Mouse (Mus musculus) myocyte (in vitro differentiated cells): Measurements from ENCODE around the gene Gcc1. TPM values are rescaled to one million over a fixed set of nuclear protein-coding genes. Genes with fewer than 3 reads are reported as not detected.

ENCODE experiments used
- H3K27me3 ChIP-seq: one replicate; pipeline ENCODE4 v1.6.1; 2011; ENCODE audit not compliant: control insufficient read depth, insufficient read depth, insufficient read length
- H3K36me3 ChIP-seq: one replicate; pipeline ENCODE4 v1.6.1; 2011; ENCODE audit not compliant: control insufficient read depth, insufficient read depth
- H3K4me2 ChIP-seq: one replicate; pipeline ENCODE4 v1.6.1; 2011; ENCODE audit warnings: low read depth, control low read depth
- H3K4me3 ChIP-seq: one replicate; pipeline ENCODE4 v1.5.1; 2011; ENCODE audit warnings: mild to moderate bottlenecking, control low read depth, moderate library complexity
- H3K79me2 ChIP-seq: one replicate; pipeline ENCODE4 v1.6.1; 2011; ENCODE audit not compliant: control insufficient read depth, insufficient read depth
- H3ac ChIP-seq: one replicate; pipeline ENCODE4 v1.6.1; 2011; ENCODE audit not compliant: control insufficient read depth, insufficient read length
- CEBPB ChIP-seq: IDR thresholded peaks from 2 replicates; pipeline ENCODE4 v1.6.1; 2011; ENCODE audit warnings: mild to moderate bottlenecking, moderate library complexity; ENCODE audit not compliant: poor library complexity, insufficient read depth, severe bottlenecking
- E2F4 ChIP-seq: IDR thresholded peaks from one replicate; pipeline ENCODE4 v1.6.1; 2011; ENCODE audit warnings: mild to moderate bottlenecking, control low read depth, moderate library complexity; ENCODE audit not compliant: insufficient read depth
- MAX ChIP-seq: IDR thresholded peaks from one replicate; pipeline ENCODE4 v1.6.1; 2011; ENCODE audit warnings: low read depth, mild to moderate bottlenecking, control low read depth
- MYOD1 ChIP-seq, 3 experiments: IDR thresholded peaks; one replicate each; pipeline ENCODE4 v1.6.1; 2011; ENCODE audit warnings: control low read depth in 2 of 3, low read depth in 2 of 3, mild to moderate bottlenecking in 2 of 3, moderate library complexity in 1 of 3; ENCODE audit not compliant: insufficient read length in 2 of 3, control insufficient read depth in 1 of 3
- MYOG ChIP-seq, 3 experiments: IDR thresholded peaks; one replicate each; pipeline ENCODE4 v1.6.1; 2011; ENCODE audit warnings: control low read depth in 2 of 3, low read depth in 2 of 3, mild to moderate bottlenecking in 2 of 3; ENCODE audit not compliant: insufficient read length in 2 of 3, control insufficient read depth in 1 of 3, insufficient read depth in 1 of 3
- POLR2A ChIP-seq: IDR thresholded peaks from one replicate; pipeline ENCODE4 v1.6.1; 2011; ENCODE audit warnings: low read depth, mild to moderate bottlenecking, control low read depth, moderate library complexity; ENCODE audit not compliant: insufficient read length
- POLR2AphosphoS2 ChIP-seq: IDR thresholded peaks from one replicate; pipeline ENCODE4 v1.6.1; 2011; ENCODE audit warnings: low read depth, control low read depth; ENCODE audit not compliant: insufficient read length
- REST ChIP-seq: IDR thresholded peaks from one replicate; pipeline ENCODE4 v1.6.1; 2011; ENCODE audit warnings: mild to moderate bottlenecking, control low read depth, moderate library complexity; ENCODE audit not compliant: insufficient read depth, insufficient read length
- SRF ChIP-seq: IDR thresholded peaks from one replicate; pipeline ENCODE4 v1.6.1; 2011; ENCODE audit warnings: low read depth; ENCODE audit not compliant: control insufficient read depth, insufficient read length
- TCF12 ChIP-seq: IDR thresholded peaks from one replicate; pipeline ENCODE4 v1.6.1; 2011; ENCODE audit warnings: mild to moderate bottlenecking, control low read depth; ENCODE audit not compliant: poor library complexity, insufficient read depth, severe bottlenecking
- TCF3 ChIP-seq: IDR thresholded peaks from one replicate; pipeline ENCODE4 v1.6.1; 2011; ENCODE audit warnings: low read depth, control low read depth; ENCODE audit not compliant: insufficient read length
- USF1 ChIP-seq: IDR thresholded peaks from one replicate; pipeline ENCODE4 v1.6.1; 2011; ENCODE audit warnings: low read depth, mild to moderate bottlenecking, control low read depth, moderate library complexity
- polyA plus RNA-seq: library from polyadenylated mRNA; unstranded; fragments of >200 nt; fragmentation: generic; extraction: Trizol; gene quantifications from one replicate; pipeline ENCODE4 v1.2.1, GENCODE M21; 2012; ENCODE audit warnings: missing spikeins

Gene Gcc1
- polyA plus RNA-seq, 1 experiment: 6.7 TPM

GRCm38 (mm10) chr6:28422651-28423290 is 5.4 kb downstream of the Gcc1 start:
- Histone ChIP-seq H3K27me3 (no peaks in the 10 kb centered on the region), H3K79me2 (peaks cover 29% of the 10 kb centered on the region), H3K4me2 (peak overlapping the region; percentile 89), H3ac (no peak overlapping the region), H3K4me3 (peak overlapping the region; percentile 82), H3K36me3 (no peaks in the 10 kb centered on the region)
- TF ChIP-seq MAX: no peak

GRCm38 (mm10) chr6:28421469-28422000 is 6.7 kb downstream of the Gcc1 start:
- TF ChIP-seq REST (no peak), MYOD1 (IDR thresholded peaks at IDR 0.05; ENCODE audit: control insufficient read depth in 1 of 3, insufficient read length in 2 of 3, low read depth in 2 of 3) (no peak), SRF (peak; percentile 18), USF1 (no peak), TCF12 (no peak), MYOG (IDR thresholded peaks at IDR 0.05; ENCODE audit: control insufficient read depth in 1 of 3, insufficient read depth in 1 of 3, insufficient read length in 2 of 3, low read depth in 2 of 3) (no peak), POLR2A (peak; percentile 88), E2F4 (no peak), POLR2AphosphoS2 (peak; percentile 83), CEBPB (peak; percentile 80), MAX (no peak), TCF3 (no peak)
- peak overlapping the region; percentile 89 for H3K4me2 ChIP-seq
- peaks cover 29% of the 10 kb centered on the region for H3K79me2 ChIP-seq
- H3ac ChIP-seq: peak overlapping the region; percentile 42
- H3K36me3 ChIP-seq: no peaks in the 10 kb centered on the region
- peak overlapping the region; percentile 82 for H3K4me3 ChIP-seq
- no peaks in the 10 kb centered on the region for H3K27me3 ChIP-seq

- Histone ChIP-seq H3K79me2 (peaks cover 29% of the 10 kb centered on the region), H3K27me3 (no peaks in the 10 kb centered on the region), H3ac (peak overlapping the region; percentile 42), H3K4me3 (peak overlapping the region; percentile 82), H3K36me3 (no peaks in the 10 kb centered on the region), H3K4me2 (peak overlapping the region; percentile 89)
- TF ChIP-seq MAX (no peak), POLR2AphosphoS2 (no peak), POLR2A (no peak), SRF (no peak), E2F4 (no peak), USF1 (no peak), MYOG (IDR thresholded peaks at IDR 0.05; ENCODE audit: control insufficient read depth in 1 of 3, insufficient read depth in 1 of 3, insufficient read length in 2 of 3, low read depth in 2 of 3) (no peak), TCF12 (no peak), REST (no peak), TCF3 (no peak), MYOD1 (IDR thresholded peaks at IDR 0.05; ENCODE audit: control insufficient read depth in 1 of 3, insufficient read length in 2 of 3, low read depth in 2 of 3) (no peak)
Measured at GRCm38 (mm10) chr6:28420865-28421264, 7.3 kb downstream of the Gcc1 start.

GRCm38 (mm10) chr6:28420361-28420760 is 7.8 kb downstream of the Gcc1 start:
- H3K4me2 ChIP-seq: peak overlapping the region; percentile 89
- peaks cover 29% of the 10 kb centered on the region for H3K79me2 ChIP-seq
- no peaks in the 10 kb centered on the region for H3K27me3 ChIP-seq
- H3K36me3 ChIP-seq: no peaks in the 10 kb centered on the region
- H3ac ChIP-seq: no peak overlapping the region
- no peak for TF ChIP-seq POLR2A
- TF ChIP-seq REST: no peak
- no peak for TF ChIP-seq SRF
- TF ChIP-seq MYOD1 (IDR thresholded peaks at IDR 0.05; ENCODE audit: control insufficient read depth in 1 of 3, insufficient read length in 2 of 3, low read depth in 2 of 3): no peak
- TF ChIP-seq TCF3: no peak
- TF ChIP-seq MYOG (IDR thresholded peaks at IDR 0.05; ENCODE audit: control insufficient read depth in 1 of 3, insufficient read depth in 1 of 3, insufficient read length in 2 of 3, low read depth in 2 of 3): no peak
- H3K4me3 ChIP-seq: peak overlapping the region; percentile 82

- Histone ChIP-seq H3K36me3 (no peaks in the 10 kb centered on the region), H3K79me2 (peaks cover 29% of the 10 kb centered on the region), H3K27me3 (no peaks in the 10 kb centered on the region), H3K4me2 (peak overlapping the region; percentile 89), H3ac (no peak overlapping the region), H3K4me3 (peak overlapping the region; percentile 82)
- peak in 1 of 3 experiments; percentile 23 for TF ChIP-seq MYOD1 (IDR thresholded peaks at IDR 0.05; ENCODE audit: control insufficient read depth in 1 of 3, insufficient read length in 2 of 3, low read depth in 2 of 3)
- no peak for TF ChIP-seq POLR2AphosphoS2
Measured at GRCm38 (mm10) chr6:28419673-28420072, 8.5 kb downstream of the Gcc1 start.
